11 mouse cellular contexts compared by ENCODE assay signal in genomic region chr17:43277223-43277622, GRCm38 (mm10). TPM values are rescaled to one million over a fixed set of nuclear protein-coding genes. Genes with fewer than 3 reads are reported as not detected.
DNase-seq lines count a peak whose midpoint lies in the region; ATAC-seq and TF ChIP-seq lines count a peak whose summit lies in the region.
"Had no signal": no experiment of that assay in that cellular context is flagged by ENCODE, and none has a peak within 500 bp of the region (broad histone marks: within the 10 kb centered on the region; RNA-seq: fewer than 3 reads in every experiment).

No protein-coding gene starts in this region.

- H3K4me1 ChIP-seq in limb, embryonic 14.5 days (ENCODE audit: control insufficient read depth, insufficient read depth, low read length) = peaks cover 5% of the 10 kb centered on the region; the same call in 1 of the 2 replicates
- no peaks in the 10 kb centered on the region for H3K4me1 ChIP-seq in limb, embryonic 10.5 days
- H3K4me1 ChIP-seq: neural tube, embryonic 12.5 days; stomach, embryonic 15.5 days had no signal

- 41% methylated on average over 4 of the region's 4 CpGs for WGBS in limb, embryonic 14.5 days
- WGBS in limb, embryonic 10.5 days = 84% methylated on average over 4 of the region's 4 CpGs

- H3K27me3 ChIP-seq in limb, embryonic 14.5 days (ENCODE audit: control insufficient read depth, insufficient read depth, low read length) = no peaks in the 10 kb centered on the region
- no peaks in the 10 kb centered on the region for H3K27me3 ChIP-seq in limb, embryonic 10.5 days (ENCODE audit: low read depth, poor library complexity, severe bottlenecking)
- H3K27me3 ChIP-seq: neural tube, embryonic 12.5 days; stomach, embryonic 15.5 days had no signal

- DNase-seq in heart, adult 11 months = peak; percentile 22
- DNase-seq in heart, adult 18-20 months = no peak
- DNase-seq in limb, embryonic 14.5 days (ENCODE audit: low spot score) = peak; percentile 77
- DNase-seq in limb, embryonic 10.5 days (ENCODE audit: low spot score) = no peak
- DNase-seq in brain, adult 2 months (ENCODE audit: low read depth, low spot score) = peak; percentile 68
- DNase-seq in layer of hippocampus, postnatal 14 days (ENCODE audit: low spot score in 2 of 2) = peak; percentile 21 to 58
- DNase-seq in c-Kit-positive CD71-positive TER-119-positive erythroid progenitor cells, embryonic 14.5 days (ENCODE audit: low spot score) = no peak
- no peak for DNase-seq in thymus, postnatal 14 days

- no peak overlapping the region for H3K9ac ChIP-seq in limb, embryonic 14.5 days (ENCODE audit: low read depth, low read length, severe bottlenecking)
- H3K9ac ChIP-seq: neural tube, embryonic 12.5 days; stomach, embryonic 15.5 days had no signal

- TF ChIP-seq POLR2A in limb, embryonic 14.5 days (IDR thresholded peaks at IDR 0.05; ENCODE audit: borderline replicate concordance, extremely low read depth, insufficient read depth, insufficient read length) = no peak

- H3K9me3 ChIP-seq in limb, embryonic 14.5 days (ENCODE audit: control insufficient read depth, low read length) = no peaks in the 10 kb centered on the region
- no peaks in the 10 kb centered on the region for H3K9me3 ChIP-seq in limb, embryonic 10.5 days (replicated peaks)
- H3K9me3 ChIP-seq: neural tube, embryonic 12.5 days; stomach, embryonic 15.5 days had no signal

- no peak overlapping the region for H3K4me3 ChIP-seq in limb, embryonic 14.5 days (replicated peaks; ENCODE audit: low read length)
- H3K4me3 ChIP-seq in limb, embryonic 10.5 days = no peak overlapping the region
- H3K4me3 ChIP-seq: neural tube, embryonic 12.5 days; stomach, embryonic 15.5 days had no signal

- ATAC-seq in limb, embryonic 14.5 days (ENCODE audit: low FRiP score, low read depth) = no peak

- no peak overlapping the region for H3K4me2 ChIP-seq in limb, embryonic 14.5 days (replicated peaks; ENCODE audit: low read depth, low read length, severe bottlenecking)
- H3K4me2 ChIP-seq: neural tube, embryonic 12.5 days; stomach, embryonic 15.5 days had no signal

- H3K36me3 ChIP-seq in limb, embryonic 14.5 days (ENCODE audit: control insufficient read depth, insufficient read depth, low read length) = no peaks in the 10 kb centered on the region
- H3K36me3 ChIP-seq in limb, embryonic 10.5 days = no peaks in the 10 kb centered on the region
- H3K36me3 ChIP-seq: neural tube, embryonic 12.5 days; stomach, embryonic 15.5 days had no signal

- no peak overlapping the region for H3K27ac ChIP-seq in limb, embryonic 14.5 days (replicated peaks; ENCODE audit: low read depth, low read length)
- H3K27ac ChIP-seq in limb, embryonic 10.5 days = no peak overlapping the region
- H3K27ac ChIP-seq: neural tube, embryonic 12.5 days; stomach, embryonic 15.5 days had no signal

RNA-seq across cellular contexts. Expression of gene Adgrf1, which starts 7.1 kb away (rescaled TPM):
- total RNA-seq in heart, adult 18-20 months (2021) = not detected
- polyA plus RNA-seq in limb, embryonic 14.5 days (2012; rRNA removed) = 0.08 and 0.10 TPM in 2 replicates
- polyA plus RNA-seq in limb, embryonic 14.5 days (2014; fragmentation: Nextera tagmentation; extraction: Ambion mirVana) = 0.06 TPM in 1 of 2 replicates, not detected in the other
- not detected in 2 replicates for polyA plus RNA-seq in limb, embryonic 10.5 days (2016; fragmentation: Nextera tagmentation; extraction: Ambion mirVana)
- under 1 TPM in 1 of 2 experiments, not detected in 1; 0.07 TPM for total RNA-seq in layer of hippocampus, postnatal 14 days (2021)
- polyA plus RNA-seq: heart, embryonic 14.5 days; neural tube, embryonic 12.5 days had no signal

Comparison
In these comparisons a context has a peak if more than half of its experiments do, and no peak if none do; other contexts are left out.
1. DNase-seq: peak in heart, adult 11 months (single experiment), limb, embryonic 14.5 days (single experiment), brain, adult 2 months (single experiment) and layer of hippocampus, postnatal 14 days (2 of 2); none in heart, adult 18-20 months (0 of 2), limb, embryonic 10.5 days (single experiment), c-Kit-positive CD71-positive TER-119-positive erythroid progenitor cells, embryonic 14.5 days (single experiment) and thymus, postnatal 14 days (single experiment).